Mouse (Mus musculus) neutrophil, adult 5-6 weeks (primary cell): ENCODE measurements at regions not wholly inside any gene's neighbourhood (a gene's known extent, or its start where the extent isn't known, plus 50 kb on each side); places are given as distances from the start of the nearest gene placed in this dataset.

Experiments
- ATAC-seq: fragments of 151-379, 151-347 bp; 2 replicates; pipeline ENCODE4 v1.8.0; 2017; ENCODE audit warnings: mild to moderate bottlenecking, moderate TSS enrichment; ENCODE audit not compliant: insufficient number of reproducible peaks, poor library complexity, low FRiP score, severe bottlenecking; ENCODE audit errors: extremely low read depth

GRCm38 (mm10) chr5:114512756-114513155 lies 55.1 kb upstream of the Fam222a start:
- ATAC-seq = 0 out of 2 replicates have a peak, but pooled peaks have one; percentile 31

DNA sequence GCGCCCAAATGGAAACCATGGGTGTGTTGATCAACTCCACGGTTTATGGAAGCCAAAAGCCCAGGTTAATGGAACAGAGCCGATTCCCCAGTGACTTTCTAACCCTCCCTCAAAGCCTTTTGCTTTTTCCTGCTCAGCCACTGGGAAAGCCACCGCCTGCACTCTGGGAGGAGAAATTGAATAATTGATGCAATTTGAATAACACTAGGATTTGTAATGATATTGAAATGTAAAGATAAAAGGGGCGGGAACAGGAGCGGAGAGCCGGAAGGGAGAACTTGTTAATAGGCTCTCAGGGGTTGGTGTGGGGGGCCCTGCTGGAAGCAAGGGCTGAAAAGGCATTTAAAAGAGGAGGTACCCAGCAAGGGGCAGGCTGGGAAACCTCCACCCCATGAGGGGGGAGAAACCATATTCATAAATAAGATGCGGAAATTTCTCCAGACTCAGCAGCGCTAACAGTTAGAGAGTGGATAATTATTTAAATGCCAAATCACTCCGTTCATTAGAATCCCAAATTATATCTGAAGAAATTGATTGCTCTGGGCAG lies 53.8 kb upstream of the Fam222a start:
- no peak for ATAC-seq

DNA sequence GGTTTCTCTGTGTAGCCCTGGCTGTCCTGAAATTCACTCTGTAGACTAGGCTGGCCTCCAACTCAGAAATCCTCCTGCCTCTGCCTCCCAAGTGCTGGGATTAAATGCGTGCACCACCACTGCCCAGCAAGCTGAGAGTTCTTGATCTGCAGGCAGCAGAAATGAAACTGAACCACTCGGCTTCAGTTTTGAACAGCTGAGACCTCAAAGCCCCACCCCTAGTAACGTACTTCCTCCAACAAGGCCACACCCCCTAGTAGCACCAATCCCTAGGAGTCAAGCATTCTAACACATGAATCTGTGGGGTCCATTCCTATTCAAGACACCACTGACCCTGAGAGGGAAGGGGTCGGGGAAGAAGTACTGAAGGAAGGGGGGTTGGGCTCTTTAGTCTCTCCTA lies 50.8 kb upstream of the Fam222a start:
- no peak for ATAC-seq

GRCm38 (mm10) chr5:114518012-114518411 lies 49.8 kb upstream of the Fam222a start:
- ATAC-seq = no peak
